ENCODE assay signal across 8 mouse cellular contexts in the genomic region with DNA sequence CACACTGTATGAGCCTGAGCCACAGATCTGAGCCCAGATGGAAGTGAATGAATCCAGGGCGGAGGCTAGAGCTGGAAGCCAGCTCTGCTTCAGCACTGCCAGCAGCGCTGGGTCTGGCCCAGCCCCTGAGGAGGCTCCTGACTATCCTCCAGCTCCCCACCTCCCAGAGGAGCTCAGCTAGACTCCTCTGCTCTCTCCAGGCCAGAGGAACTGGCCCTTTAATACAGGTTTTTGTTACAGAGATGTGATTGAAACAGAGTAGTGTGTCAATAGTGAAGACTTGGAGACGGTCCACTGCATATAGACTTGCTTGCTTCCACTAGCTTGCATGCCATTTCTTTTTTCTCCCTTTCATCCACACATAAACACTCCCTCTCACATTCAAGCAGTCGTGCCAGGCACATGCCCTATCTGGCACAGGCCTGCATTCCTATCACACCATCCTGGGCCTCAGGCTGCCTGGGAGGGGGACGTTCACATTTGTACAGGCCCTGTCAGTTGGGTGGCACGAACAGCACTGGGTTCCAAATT. TPM values are rescaled to one million over a fixed set of nuclear protein-coding genes. Genes with fewer than 3 reads are reported as not detected.
A peak's percentile ranks its signal among the peaks of the same experiment; 100 is the strongest.
DNase-seq lines count a peak whose midpoint lies in the region; ATAC-seq and TF ChIP-seq lines count a peak whose summit lies in the region.

No protein-coding gene starts in this region.

- WGBS in forebrain, embryonic 13.5 days: 61% methylated on average over 6 of the region's 6 CpGs
- WGBS in forebrain, embryonic 10.5 days: 79% methylated on average over 6 of the region's 6 CpGs
- WGBS in midbrain, embryonic 13.5 days: 73% methylated on average over 6 of the region's 6 CpGs
- 68% methylated on average over 6 of the region's 6 CpGs for WGBS in midbrain, embryonic 11.5 days

- TF ChIP-seq CTCF in layer of hippocampus, adult 2 months (conservative IDR thresholded peaks at IDR 0.05): no peak

- H3K4me3 ChIP-seq in forebrain, embryonic 13.5 days: no peak overlapping the region
- no peak overlapping the region for H3K4me3 ChIP-seq in forebrain, embryonic 10.5 days
- H3K4me3 ChIP-seq in midbrain, embryonic 13.5 days (replicated peaks): no peak overlapping the region
- no peak overlapping the region for H3K4me3 ChIP-seq in midbrain, embryonic 11.5 days (ENCODE audit: low read depth, low read length)
- H3K4me3 ChIP-seq in layer of hippocampus, adult 2 months: no peak overlapping the region

- H3K9me3 ChIP-seq in forebrain, embryonic 13.5 days (replicated peaks): no peaks in the 10 kb centered on the region
- H3K9me3 ChIP-seq in forebrain, embryonic 10.5 days: no peaks in the 10 kb centered on the region
- H3K9me3 ChIP-seq in midbrain, embryonic 13.5 days: no peaks in the 10 kb centered on the region
- H3K9me3 ChIP-seq in midbrain, embryonic 11.5 days (ENCODE audit: control insufficient read depth, low read length): no peaks in the 10 kb centered on the region

- peaks cover 17% of the 10 kb centered on the region for H3K4me1 ChIP-seq in forebrain, embryonic 13.5 days
- H3K4me1 ChIP-seq in forebrain, embryonic 10.5 days: peaks cover 25% of the 10 kb centered on the region
- H3K4me1 ChIP-seq in midbrain, embryonic 13.5 days (replicated peaks): peaks cover 18% of the 10 kb centered on the region
- peaks cover 4% of the 10 kb centered on the region for H3K4me1 ChIP-seq in midbrain, embryonic 11.5 days (ENCODE audit: control insufficient read depth, insufficient read depth, low read length)

- DNase-seq in forebrain, embryonic 10.5 days (ENCODE audit: extremely low spot score, low spot score): no peak
- DNase-seq in midbrain, embryonic 11.5 days (ENCODE audit: low spot score, missing footprints): no peak
- DNase-seq in gastrocnemius, adult 8-10 months (ENCODE audit: low spot score in 2 of 2): peak; percentile 59 to 74
- peak; percentile 55 to 64 for DNase-seq in layer of hippocampus, adult 2 months (ENCODE audit: low spot score in 2 of 2)
- no peak for DNase-seq in T-cell, adult 2 months (ENCODE audit: low spot score)

- peak; percentile 8; the same call in 1 of the 2 replicates for ATAC-seq in forebrain, embryonic 13.5 days
- ATAC-seq in midbrain, embryonic 13.5 days: 0 out of 2 replicates have a peak, but pooled peaks have one; percentile 15
- no peak for ATAC-seq in midbrain, embryonic 11.5 days (ENCODE audit: low FRiP score)
- ATAC-seq in megakaryocyte-erythroid progenitor cell, adult 5-6 weeks (replicated peaks; ENCODE audit: low FRiP score, low TSS enrichment, poor library complexity, severe bottlenecking): no peak

- H3K9ac ChIP-seq in forebrain, embryonic 13.5 days: peak overlapping the region; percentile 21; the same call in 1 of the 2 replicates
- no peak overlapping the region for H3K9ac ChIP-seq in midbrain, embryonic 13.5 days (replicated peaks)
- no peak overlapping the region for H3K9ac ChIP-seq in midbrain, embryonic 11.5 days (ENCODE audit: low read length)

- H3K27me3 ChIP-seq in forebrain, embryonic 13.5 days: peaks cover 7% of the 10 kb centered on the region
- H3K27me3 ChIP-seq in forebrain, embryonic 10.5 days (ENCODE audit: poor library complexity, severe bottlenecking): peaks cover 17% of the 10 kb centered on the region
- H3K27me3 ChIP-seq in midbrain, embryonic 13.5 days: peaks cover 13% of the 10 kb centered on the region
- H3K27me3 ChIP-seq in midbrain, embryonic 11.5 days (ENCODE audit: control insufficient read depth, insufficient read depth, low read length): peaks cover 6% of the 10 kb centered on the region

- H3K4me2 ChIP-seq in forebrain, embryonic 13.5 days: no peak overlapping the region
- no peak overlapping the region for H3K4me2 ChIP-seq in midbrain, embryonic 13.5 days (replicated peaks)
- no peak overlapping the region for H3K4me2 ChIP-seq in midbrain, embryonic 11.5 days

- no peak overlapping the region for H3K27ac ChIP-seq in forebrain, embryonic 13.5 days
- no peak overlapping the region for H3K27ac ChIP-seq in forebrain, embryonic 10.5 days
- H3K27ac ChIP-seq in midbrain, embryonic 13.5 days: no peak overlapping the region
- no peak overlapping the region for H3K27ac ChIP-seq in midbrain, embryonic 11.5 days (ENCODE audit: low read depth, low read length)
- peak overlapping the region; percentile 71 for H3K27ac ChIP-seq in layer of hippocampus, adult 2 months

- peaks cover 11% of the 10 kb centered on the region for H3K36me3 ChIP-seq in forebrain, embryonic 13.5 days (ENCODE audit: poor library complexity, severe bottlenecking)
- H3K36me3 ChIP-seq in forebrain, embryonic 10.5 days (replicated peaks): no peaks in the 10 kb centered on the region
- H3K36me3 ChIP-seq in midbrain, embryonic 13.5 days: peaks cover 13% of the 10 kb centered on the region
- no peaks in the 10 kb centered on the region for H3K36me3 ChIP-seq in midbrain, embryonic 11.5 days (ENCODE audit: control insufficient read depth, insufficient read depth, low read length)

RNA-seq across cellular contexts. Expression of a gene that starts 2.6 kb away (rescaled TPM):
- polyA plus RNA-seq in forebrain, embryonic 13.5 days (2015; fragmentation: Nextera tagmentation; extraction: Ambion mirVana): 6.1 and 6.9 TPM in 2 replicates
- polyA plus RNA-seq in forebrain, embryonic 10.5 days (2016; fragmentation: Nextera tagmentation; extraction: Ambion mirVana): 16.6 and 17.6 TPM in 2 replicates
- 6.5 and 7.6 TPM in 2 replicates for polyA plus RNA-seq in midbrain, embryonic 13.5 days (2015; fragmentation: Nextera tagmentation; extraction: Ambion mirVana)
- polyA plus RNA-seq in midbrain, embryonic 11.5 days (2014; fragmentation: Nextera tagmentation; extraction: Ambion mirVana): 9.8 and 10.2 TPM in 2 replicates
- 10 to 100 TPM; 29.7 to 34.7 (median 32.1) TPM for total RNA-seq in gastrocnemius, adult 8-10 months (2022)
- 10 to 100 TPM; 16.5 to 19.9 TPM for total RNA-seq in layer of hippocampus, adult 2 months (2021)
- total RNA-seq in megakaryocyte-erythroid progenitor cell, adult 5-6 weeks (2014; fragmentation: Nextera tagmentation): 36.5 and 37.4 TPM in 2 replicates
- 13.5 and 32.6 TPM in 2 replicates for total RNA-seq in megakaryocyte-erythroid progenitor cell, adult 5-6 weeks (2017)

RNA-seq across cellular contexts. Expression of a gene that starts 17.0 kb away (rescaled TPM):
- 32.7 and 33.8 TPM in 2 replicates for polyA plus RNA-seq in forebrain, embryonic 13.5 days (2015; fragmentation: Nextera tagmentation; extraction: Ambion mirVana)
- polyA plus RNA-seq in forebrain, embryonic 10.5 days (2016; fragmentation: Nextera tagmentation; extraction: Ambion mirVana): 14.1 and 16.0 TPM in 2 replicates
- 41.9 and 43.4 TPM in 2 replicates for polyA plus RNA-seq in midbrain, embryonic 13.5 days (2015; fragmentation: Nextera tagmentation; extraction: Ambion mirVana)
- polyA plus RNA-seq in midbrain, embryonic 11.5 days (2014; fragmentation: Nextera tagmentation; extraction: Ambion mirVana): 23.7 and 25.6 TPM in 2 replicates
- total RNA-seq in gastrocnemius, adult 8-10 months (2022): 10 to 100 TPM; 20.2 to 25.3 (median 23.6) TPM
- 10 to 100 TPM; 49.4 to 50.4 TPM for total RNA-seq in layer of hippocampus, adult 2 months (2021)
- 33.8 and 34.5 TPM in 2 replicates for total RNA-seq in megakaryocyte-erythroid progenitor cell, adult 5-6 weeks (2014; fragmentation: Nextera tagmentation)
- total RNA-seq in megakaryocyte-erythroid progenitor cell, adult 5-6 weeks (2017): 19.9 and 26.5 TPM in 2 replicates

RNA-seq across cellular contexts. Expression of a gene that starts 31.3 kb away (rescaled TPM):
- 124 and 133 TPM in 2 replicates for polyA plus RNA-seq in forebrain, embryonic 13.5 days (2015; fragmentation: Nextera tagmentation; extraction: Ambion mirVana)
- 122 and 130 TPM in 2 replicates for polyA plus RNA-seq in forebrain, embryonic 10.5 days (2016; fragmentation: Nextera tagmentation; extraction: Ambion mirVana)
- polyA plus RNA-seq in midbrain, embryonic 13.5 days (2015; fragmentation: Nextera tagmentation; extraction: Ambion mirVana): 129 and 130 TPM in 2 replicates
- 128 and 130 TPM in 2 replicates for polyA plus RNA-seq in midbrain, embryonic 11.5 days (2014; fragmentation: Nextera tagmentation; extraction: Ambion mirVana)
- total RNA-seq in gastrocnemius, adult 8-10 months (2022): 10 to 100 TPM; 48.7 to 68.4 (median 50.0) TPM
- total RNA-seq in layer of hippocampus, adult 2 months (2021): 100 to 1,000 TPM; 123 to 136 TPM
- 33.0 and 38.5 TPM in 2 replicates for total RNA-seq in megakaryocyte-erythroid progenitor cell, adult 5-6 weeks (2014; fragmentation: Nextera tagmentation)
- total RNA-seq in megakaryocyte-erythroid progenitor cell, adult 5-6 weeks (2017): 29.5 and 39.8 TPM in 2 replicates

RNA-seq across cellular contexts. Expression of a gene that starts 59.8 kb away (rescaled TPM):
- polyA plus RNA-seq in forebrain, embryonic 13.5 days (2015; fragmentation: Nextera tagmentation; extraction: Ambion mirVana): 70.0 and 70.8 TPM in 2 replicates
- polyA plus RNA-seq in forebrain, embryonic 10.5 days (2016; fragmentation: Nextera tagmentation; extraction: Ambion mirVana): 59.2 and 61.9 TPM in 2 replicates
- polyA plus RNA-seq in midbrain, embryonic 13.5 days (2015; fragmentation: Nextera tagmentation; extraction: Ambion mirVana): 77.8 and 99.2 TPM in 2 replicates
- 87.9 and 90.7 TPM in 2 replicates for polyA plus RNA-seq in midbrain, embryonic 11.5 days (2014; fragmentation: Nextera tagmentation; extraction: Ambion mirVana)
- total RNA-seq in gastrocnemius, adult 8-10 months (2022): 100 to 1,000 TPM; 153 to 214 (median 207) TPM
- 100 to 1,000 TPM; 269 to 283 TPM for total RNA-seq in layer of hippocampus, adult 2 months (2021)
- total RNA-seq in megakaryocyte-erythroid progenitor cell, adult 5-6 weeks (2014; fragmentation: Nextera tagmentation): 69.0 and 96.5 TPM in 2 replicates
- 46.2 and 58.2 TPM in 2 replicates for total RNA-seq in megakaryocyte-erythroid progenitor cell, adult 5-6 weeks (2017)

Comparison
In these comparisons a context has a peak if more than half of its experiments do, and no peak if none do; other contexts are left out.
1. ATAC-seq: peak in forebrain, embryonic 13.5 days (single experiment) and midbrain, embryonic 13.5 days (single experiment); none in midbrain, embryonic 11.5 days (single experiment) and megakaryocyte-erythroid progenitor cell, adult 5-6 weeks (single experiment).
2. DNase-seq: peak in gastrocnemius, adult 8-10 months (2 of 2) and layer of hippocampus, adult 2 months (2 of 2); none in forebrain, embryonic 10.5 days (single experiment), midbrain, embryonic 11.5 days (single experiment) and T-cell, adult 2 months (single experiment).